ENCODE assay signal across 24 mouse cellular contexts in genomic region chr16:86821586-86821985, GRCm38 (mm10).
DNase-seq lines count a peak whose midpoint lies in the region; ATAC-seq and TF ChIP-seq lines count a peak whose summit lies in the region.
"Had no signal": no experiment of that assay in that cellular context is flagged by ENCODE, and none has a peak within 500 bp of the region (broad histone marks: within the 10 kb centered on the region; RNA-seq: fewer than 3 reads in every experiment).

No protein-coding gene starts in this region.

- no peaks in the 10 kb centered on the region for H3K27me3 ChIP-seq in testis, adult 2 months (ENCODE audit: control insufficient read depth, insufficient read depth, low read length)
- H3K27me3 ChIP-seq: embryonic facial prominence, embryonic 13.5 days; embryonic facial prominence, embryonic 15.5 days; forebrain, embryonic 12.5 days; Patski had no signal

- peak overlapping the region; percentile 71 for H3K4me3 ChIP-seq in testis, adult 2 months (ENCODE audit: control insufficient read depth, low read depth, low read length)
- H3K4me3 ChIP-seq: embryonic facial prominence, embryonic 13.5 days; embryonic facial prominence, embryonic 15.5 days; erythroblast, embryonic 14.5 days; forebrain, embryonic 10.5 days; forebrain, embryonic 12.5 days had no signal

- DNase-seq in testis, postnatal 14 days (ENCODE audit: low spot score), result no peak
- DNase-seq in left cerebral cortex, postnatal 10 days (ENCODE audit: extremely low spot score in 1 of 2, low spot score in 2 of 2), result no peak
- no peak for DNase-seq in retina, embryonic 14.5 days (ENCODE audit: low spot score)
- DNase-seq: adrenal gland, adult 8-10 months; adrenal gland, postnatal 14 days; adrenal gland, postnatal 36 days; cerebellum, adult 11-12 months; cerebellum, adult 2 months; cerebellum, adult 9-10 months; cerebellum, postnatal 10 days; cerebellum, postnatal 25 days; embryo, embryonic 11 days had no signal

- 0 out of 2 replicates have a peak overlapping the region, but pooled peaks have one; percentile 21 for H3K27ac ChIP-seq in testis, adult 2 months (ENCODE audit: control insufficient read depth, insufficient read depth, low read depth, low read length)
- H3K27ac ChIP-seq: embryonic facial prominence, embryonic 13.5 days; embryonic facial prominence, embryonic 15.5 days; forebrain, embryonic 10.5 days; forebrain, embryonic 12.5 days had no signal

- no peaks in the 10 kb centered on the region for H3K4me1 ChIP-seq in testis, adult 2 months (ENCODE audit: control insufficient read depth, insufficient read depth, low read length)
- H3K4me1 ChIP-seq: embryonic facial prominence, embryonic 15.5 days; forebrain, embryonic 10.5 days; forebrain, embryonic 12.5 days had no signal

- peak; percentile 57 for ATAC-seq in common myeloid progenitor, adult 5-6 weeks (replicated peaks; ENCODE audit: low read depth, poor library complexity, severe bottlenecking)
- ATAC-seq in megakaryocyte-erythroid progenitor cell, adult 5-6 weeks (replicated peaks; ENCODE audit: low FRiP score, low TSS enrichment, poor library complexity, severe bottlenecking), result peak; percentile 81
- ATAC-seq: activated CD4-positive, CD25-positive, alpha-beta regulatory T cell, adult 4 months; forebrain, embryonic 14.5 days; forebrain, embryonic 16.5 days; Patski had no signal

- no peak for TF ChIP-seq CTCF in testis, adult 2 months (IDR thresholded peaks at IDR 0.05; ENCODE audit: control insufficient read depth, insufficient read depth, insufficient replicate concordance, low read depth, low read length)

- no peaks in the 10 kb centered on the region for H3K36me3 ChIP-seq in testis, adult 2 months (ENCODE audit: control insufficient read depth, insufficient read depth, low read length)
- H3K36me3 ChIP-seq: embryonic facial prominence, embryonic 13.5 days; embryonic facial prominence, embryonic 15.5 days; forebrain, embryonic 10.5 days; forebrain, embryonic 12.5 days had no signal

- TF ChIP-seq POLR2A in testis, adult 2 months (IDR thresholded peaks at IDR 0.05; ENCODE audit: control insufficient read depth, low read depth, low read length), result no peak

- intact Hi-C loops in left cerebral cortex, postnatal 10 days (cut with DNase I), result no loop called here
